In the genomic region with DNA sequence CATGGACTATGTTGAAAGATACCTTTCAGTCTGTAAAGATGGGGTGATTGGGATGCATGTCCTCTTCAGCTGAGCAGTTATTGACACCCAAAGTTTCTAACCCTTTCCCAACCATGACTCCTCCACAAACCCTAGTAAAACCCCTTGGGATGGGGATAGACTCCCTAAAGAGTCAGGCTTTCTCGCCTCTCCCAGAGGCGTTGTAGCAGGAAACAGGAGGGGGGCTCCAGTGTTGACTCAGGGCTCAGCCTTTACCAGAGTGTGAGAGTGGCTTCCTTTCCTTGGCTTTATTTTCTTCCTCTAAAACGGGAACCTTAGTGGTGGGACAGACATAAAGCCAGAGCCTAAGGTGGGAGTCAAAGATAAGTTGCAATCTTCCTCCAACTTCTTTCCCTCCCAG, we compare ENCODE assay signal across 19 mouse cellular contexts. TPM values are rescaled to one million over a fixed set of nuclear protein-coding genes. Genes with fewer than 3 reads are reported as not detected.
A peak's percentile ranks its signal among the peaks of the same experiment; 100 is the strongest.
DNase-seq lines count a peak whose midpoint lies in the region; ATAC-seq and TF ChIP-seq lines count a peak whose summit lies in the region.
"Had no signal": no experiment of that assay in that cellular context is flagged by ENCODE, and none has a peak within 500 bp of the region (broad histone marks: within the 10 kb centered on the region; RNA-seq: fewer than 3 reads in every experiment).

No protein-coding gene starts in this region.

- ATAC-seq in hindbrain, embryonic 11.5 days (ENCODE audit: low FRiP score): no peak
- ATAC-seq: activated CD4-positive, CD25-positive, alpha-beta regulatory T cell, adult 4 months; Patski had no signal

- TF ChIP-seq EP300 in heart, adult 2 months (IDR thresholded peaks at IDR 0.05; ENCODE audit: insufficient read depth, low read depth, low read length): no peak

- H3K4me2 ChIP-seq in hindbrain, embryonic 11.5 days (replicated peaks; ENCODE audit: low read depth, low read length): no peak overlapping the region
- H3K4me2 ChIP-seq: embryonic facial prominence, embryonic 15.5 days; kidney, embryonic 15.5 days; lung, embryonic 14.5 days had no signal

- H3K79me2 ChIP-seq in heart, adult 2 months (replicated peaks; ENCODE audit: control insufficient read depth, insufficient read depth, low read length): no peaks in the 10 kb centered on the region

- no peak for TF ChIP-seq CTCF in heart, adult 2 months (IDR thresholded peaks at IDR 0.05)

- H3K9me3 ChIP-seq in forebrain, embryonic 10.5 days: no peaks in the 10 kb centered on the region
- H3K9me3 ChIP-seq in hindbrain, embryonic 11.5 days (ENCODE audit: control insufficient read depth, low read length): no peaks in the 10 kb centered on the region
- no peaks in the 10 kb centered on the region for H3K9me3 ChIP-seq in midbrain, embryonic 10.5 days (replicated peaks)
- H3K9me3 ChIP-seq: embryonic facial prominence, embryonic 15.5 days; kidney, embryonic 15.5 days had no signal

- no peak overlapping the region for H3K9ac ChIP-seq in hindbrain, embryonic 11.5 days (ENCODE audit: low read depth, low read length)
- no peak overlapping the region for H3K9ac ChIP-seq in heart, adult 2 months (ENCODE audit: low read depth, low read length)
- H3K9ac ChIP-seq: embryonic facial prominence, embryonic 15.5 days; kidney, embryonic 15.5 days; lung, embryonic 14.5 days had no signal

- H3K4me3 ChIP-seq in forebrain, embryonic 10.5 days: peak overlapping the region; percentile 68
- H3K4me3 ChIP-seq in hindbrain, embryonic 11.5 days (ENCODE audit: low read depth, low read length): no peak overlapping the region
- peak overlapping the region; percentile 23; the same call in 1 of the 2 replicates for H3K4me3 ChIP-seq in midbrain, embryonic 10.5 days
- H3K4me3 ChIP-seq in heart, adult 2 months: no peak overlapping the region
- H3K4me3 ChIP-seq: embryonic facial prominence, embryonic 15.5 days; kidney, embryonic 15.5 days had no signal

- peaks cover 95% of the 10 kb centered on the region for H3K36me3 ChIP-seq in forebrain, embryonic 10.5 days (replicated peaks)
- no peaks in the 10 kb centered on the region for H3K36me3 ChIP-seq in hindbrain, embryonic 11.5 days (ENCODE audit: control insufficient read depth, insufficient read depth, low read length)
- H3K36me3 ChIP-seq in midbrain, embryonic 10.5 days: 0 out of 2 replicates have a peak, but pooled peaks cover 4% of the 10 kb centered on the region
- H3K36me3 ChIP-seq in heart, adult 2 months (ENCODE audit: control insufficient read depth, insufficient read depth, low read length): no peaks in the 10 kb centered on the region
- H3K36me3 ChIP-seq: embryonic facial prominence, embryonic 15.5 days; kidney, embryonic 15.5 days had no signal

- peak; percentile 11 for DNase-seq in embryo, embryonic 11 days
- no peak for DNase-seq in forebrain, embryonic 10.5 days (ENCODE audit: extremely low spot score, low spot score)
- peak; percentile 45 for DNase-seq in hindbrain, embryonic 11.5 days (ENCODE audit: low spot score)
- no peak for DNase-seq in midbrain, embryonic 10.5 days (ENCODE audit: low spot score)
- no peak for DNase-seq in gastrocnemius, postnatal 4 days (ENCODE audit: low spot score in 2 of 2)
- no peak for DNase-seq in urinary bladder, postnatal 10 days (ENCODE audit: low spot score)
- no peak for DNase-seq in heart, adult 2 months
- no peak for DNase-seq in left cerebral cortex, postnatal 25 days (ENCODE audit: low spot score in 2 of 2)
- DNase-seq: adrenal gland, postnatal 25 days; cerebellum, adult 18-20 months had no signal

- TF ChIP-seq POLR2A in heart, adult 2 months (IDR thresholded peaks at IDR 0.05; ENCODE audit: insufficient read depth, low read depth, low read length): no peak

- intact Hi-C loops in heart, adult 2 months (cut with DNase I): loop anchor here (10.0 kb wide), 1 partner anchor 356 kb away; a partner anchor contains a TSS
- intact Hi-C loops in left cerebral cortex, postnatal 25 days (cut with DNase I): no loop called here

- H3K27ac ChIP-seq in forebrain, embryonic 10.5 days: peak overlapping the region; percentile 96
- H3K27ac ChIP-seq in hindbrain, embryonic 11.5 days (ENCODE audit: low read depth, low read length): no peak overlapping the region
- H3K27ac ChIP-seq in midbrain, embryonic 10.5 days (replicated peaks): no peak overlapping the region
- H3K27ac ChIP-seq in heart, adult 2 months: no peak overlapping the region
- H3K27ac ChIP-seq: embryonic facial prominence, embryonic 15.5 days; kidney, embryonic 15.5 days; stomach, postnatal 0 days had no signal

- peaks cover 100% of the 10 kb centered on the region for H3K27me3 ChIP-seq in forebrain, embryonic 10.5 days (ENCODE audit: poor library complexity, severe bottlenecking)
- peaks cover 92% of the 10 kb centered on the region for H3K27me3 ChIP-seq in hindbrain, embryonic 11.5 days (ENCODE audit: control insufficient read depth, insufficient read depth, low read length)
- peaks cover 100% of the 10 kb centered on the region for H3K27me3 ChIP-seq in midbrain, embryonic 10.5 days (ENCODE audit: low read depth, poor library complexity, severe bottlenecking)
- peaks cover 39% of the 10 kb centered on the region for H3K27me3 ChIP-seq in heart, adult 2 months (ENCODE audit: control insufficient read depth, insufficient read depth, low read length)
- H3K27me3 ChIP-seq: Patski had no signal

- peaks cover 74% of the 10 kb centered on the region for H3K4me1 ChIP-seq in forebrain, embryonic 10.5 days
- 0 out of 2 replicates have a peak, but pooled peaks cover 5% of the 10 kb centered on the region for H3K4me1 ChIP-seq in hindbrain, embryonic 11.5 days (replicated peaks; ENCODE audit: control insufficient read depth, insufficient read depth, low read length)
- peaks cover 40% of the 10 kb centered on the region for H3K4me1 ChIP-seq in midbrain, embryonic 10.5 days
- no peaks in the 10 kb centered on the region for H3K4me1 ChIP-seq in heart, adult 2 months (ENCODE audit: control insufficient read depth, insufficient read depth, low read length)

- 5% methylated on average over 3 of the region's 3 CpGs for WGBS in forebrain, embryonic 10.5 days
- 2% methylated on average over 3 of the region's 3 CpGs for WGBS in hindbrain, embryonic 11.5 days
- 1% methylated on average over 3 of the region's 3 CpGs for WGBS in midbrain, embryonic 10.5 days
- WGBS in heart, adult 2 months: 10% methylated on average over 3 of the region's 3 CpGs

RNA-seq across cellular contexts. Expression of a gene that starts 19.5 kb away (rescaled TPM):
- 108 and 115 TPM in 2 replicates for polyA plus RNA-seq in forebrain, embryonic 10.5 days (2016; fragmentation: Nextera tagmentation; extraction: Ambion mirVana)
- 21.9 and 24.4 TPM in 2 replicates for polyA plus RNA-seq in hindbrain, embryonic 11.5 days (2014; fragmentation: Nextera tagmentation; extraction: Ambion mirVana)
- 23.3 and 29.0 TPM in 2 replicates for polyA plus RNA-seq in midbrain, embryonic 10.5 days (2016; fragmentation: Nextera tagmentation; extraction: Ambion mirVana)
- total RNA-seq in gastrocnemius, postnatal 4 days (2021): under 1 TPM; 0.78 TPM
- not detected for total RNA-seq in heart, adult 2 months (2021)
- polyA plus RNA-seq in heart, adult 2 months (2012; rRNA removed): 0.06 TPM in 1 of 2 replicates, not detected in the other
- total RNA-seq in left cerebral cortex, postnatal 25 days (2021): 10 to 100 TPM; 76.6 to 86.9 TPM
- total RNA-seq: adrenal gland, postnatal 25 days; megakaryocyte progenitor cell, adult 5-6 weeks; neutrophil, adult 5-6 weeks had no signal
- polyA plus RNA-seq: activated CD4-positive, CD25-positive, alpha-beta regulatory T cell, adult 4 months; heart, embryonic 16.5 days; stomach, postnatal 0 days had no signal

Comparison
In these comparisons a context has a peak if more than half of its experiments do, and no peak if none do; other contexts are left out.
1. DNase-seq: peak in embryo, embryonic 11 days (single experiment) and hindbrain, embryonic 11.5 days (single experiment); none in forebrain, embryonic 10.5 days (single experiment), midbrain, embryonic 10.5 days (single experiment), gastrocnemius, postnatal 4 days (0 of 2), urinary bladder, postnatal 10 days (single experiment), heart, adult 2 months (0 of 2) and left cerebral cortex, postnatal 25 days (0 of 2).
2. H3K4me3 ChIP-seq: peak in forebrain, embryonic 10.5 days (single experiment) and midbrain, embryonic 10.5 days (single experiment); none in hindbrain, embryonic 11.5 days (single experiment) and heart, adult 2 months (single experiment).
3. RNA of a gene that starts 19.5 kb away (polyA plus RNA-seq): 108 to 115 TPM in forebrain, embryonic 10.5 days, 23.3 to 29.0 TPM in midbrain, embryonic 10.5 days and 21.9 to 24.4 TPM in hindbrain, embryonic 11.5 days; 0.06 TPM in heart, adult 2 months; every median in the first group is over 10 times any median in the second.